Mouse (Mus musculus) testis, adult 2 months (tissue): ENCODE results near the gene B230307C23Rik.
"Not testable (repeated sequence)": the region's sequence is repeated elsewhere in the genome, so short reads cannot be mapped to it uniquely, and the experiment has no call there.

Experiments
- CTCF ChIP-seq: fragments of 200-500 bp; IDR thresholded peaks from 2 replicates; pipeline ENCODE4 v1.5.1; 2012; ENCODE audit warnings: low read depth, mild to moderate bottlenecking, inconsistent platforms, low read length, moderate library complexity; ENCODE audit not compliant: control insufficient read depth, insufficient read depth, insufficient replicate concordance
- POLR2A ChIP-seq: fragments of 200-500 bp; IDR thresholded peaks from 2 replicates; pipeline ENCODE4 v1.6.1; 2012; ENCODE audit warnings: low read depth, mild to moderate bottlenecking, inconsistent platforms, low read length, moderate library complexity; ENCODE audit not compliant: control insufficient read depth

DNA sequence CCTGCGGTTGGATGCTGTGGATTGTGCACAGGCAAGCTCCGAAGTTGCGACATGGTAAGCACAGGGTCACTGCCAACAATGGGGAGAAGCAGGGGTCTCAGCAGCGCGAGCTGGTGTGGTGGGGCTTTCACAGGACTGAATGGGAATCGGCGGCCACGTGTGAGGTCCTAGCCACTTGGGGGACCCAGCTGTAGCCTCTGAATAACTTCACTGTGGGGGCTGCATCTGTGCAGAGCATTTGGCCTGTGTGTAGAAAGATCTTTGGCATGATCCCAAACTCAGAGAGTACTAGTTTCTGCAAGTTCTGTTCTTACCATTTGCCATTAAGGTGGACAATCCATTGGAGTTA lies 242 bp downstream of the B230307C23Rik start:
- not testable (repeated sequence) for TF ChIP-seq CTCF, POLR2A
